Mouse (Mus musculus) heart, embryonic 11.5 days (tissue): ENCODE measurements around the gene Rsph10b. TPM values are rescaled to one million over a fixed set of nuclear protein-coding genes. Genes with fewer than 3 reads are reported as not detected.

Source experiments
- ATAC-seq: fragments of 200-750 bp; cut with Nextera tagmentation; replicated peaks from 2 replicates; pipeline ENCODE4 v1.8.0; 2017; ENCODE audit warnings: moderate library complexity; ENCODE audit not compliant: insufficient number of reproducible peaks, low FRiP score, low TSS enrichment
- H3K27ac ChIP-seq: fragments of 300-500 bp; sonication (generic); 2 replicates; pipeline ENCODE4 v1.5.1; 2014; ENCODE audit warnings: mild to moderate bottlenecking, low read depth, low read length
- H3K27me3 ChIP-seq: fragments of 300-500 bp; sonication (generic); 2 replicates; pipeline ENCODE4 v1.6.1; 2014; ENCODE audit warnings: mild to moderate bottlenecking, low read length, mixed read lengths; ENCODE audit not compliant: control insufficient read depth, insufficient read depth
- H3K36me3 ChIP-seq: fragments of 300-500 bp; sonication (generic); 2 replicates; pipeline ENCODE4 v1.6.1; 2014; ENCODE audit warnings: mild to moderate bottlenecking, low read length, moderate library complexity, mixed read lengths; ENCODE audit not compliant: control insufficient read depth, insufficient read depth
- H3K4me1 ChIP-seq: fragments of 300-500 bp; sonication (generic); 2 replicates; pipeline ENCODE4 v1.6.1; 2014; ENCODE audit warnings: low read length; ENCODE audit not compliant: control insufficient read depth, insufficient read depth
- H3K4me2 ChIP-seq: fragments of 300-500 bp; sonication (generic); 2 replicates; pipeline ENCODE4 v1.6.1; 2014; ENCODE audit warnings: mild to moderate bottlenecking, moderate library complexity
- H3K4me3 ChIP-seq: fragments of 300-500 bp; sonication (generic); 2 replicates; pipeline ENCODE4 v1.5.1; 2014; ENCODE audit warnings: low read depth, low read length
- H3K9ac ChIP-seq: fragments of 300-500 bp; sonication (generic); 2 replicates; pipeline ENCODE4 v1.6.1; 2014; ENCODE audit warnings: mild to moderate bottlenecking, low read depth, low read length, moderate library complexity
- H3K9me3 ChIP-seq: fragments of 300-500 bp; sonication (generic); replicated peaks from 2 replicates; pipeline ENCODE4 v1.6.1; 2016; ENCODE audit warnings: low read length; ENCODE audit not compliant: control insufficient read depth
- WGBS: fragments of 180-500 bp; shearing (Covaris S2); extraction: QIAGEN DNeasy Blood & Tissue Kit; methylation state at CpG from one replicate; pipeline ENCODE4 v1.1.7; 2014; ENCODE audit not compliant: insufficient replicate concordance; 5-methylcytosine and 5-hydroxymethylcytosine counted together
- polyA plus RNA-seq: library from polyadenylated mRNA; unstranded; fragments of >200 nt; fragmentation: Nextera tagmentation; extraction: Ambion mirVana; gene quantifications from 2 replicates; pipeline ENCODE4 v1.2.1, GENCODE M21; 2014

Rsph10b gene
- polyA plus RNA-seq, 1 experiment from 2014 or later = 0.43 TPM

DNA sequence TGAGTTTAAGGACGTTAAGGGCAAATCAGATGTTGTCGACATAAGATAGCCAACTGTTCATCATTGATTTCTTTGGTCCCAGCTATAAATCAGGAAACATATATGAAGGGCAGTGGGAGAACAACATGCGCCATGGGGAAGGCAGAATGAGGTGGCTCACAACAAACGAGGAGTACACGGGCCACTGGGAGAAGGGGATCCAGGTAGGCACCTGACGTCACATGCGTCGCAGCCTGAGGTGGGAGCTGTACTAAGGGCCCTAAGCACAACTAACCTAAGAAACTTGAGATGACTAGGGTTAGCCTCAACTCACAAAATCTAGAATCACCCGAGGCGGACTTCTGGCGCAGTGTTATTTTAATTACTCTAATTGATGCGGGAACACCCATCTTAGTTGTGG lies 15.5 kb downstream of the Rsph10b start:
- Histone ChIP-seq H3K4me1 (no peaks in the 10 kb centered on the region), H3K27me3 (no peaks in the 10 kb centered on the region), H3K9me3 (no peaks in the 10 kb centered on the region), H3K36me3 (no peaks in the 10 kb centered on the region), H3K4me3 (no peak overlapping the region), H3K27ac (no peak overlapping the region), H3K9ac (no peak overlapping the region), H3K4me2 (no peak overlapping the region)
- ATAC-seq = no peak
- 85% methylated on average over 12 of the region's 12 CpGs for WGBS

DNA sequence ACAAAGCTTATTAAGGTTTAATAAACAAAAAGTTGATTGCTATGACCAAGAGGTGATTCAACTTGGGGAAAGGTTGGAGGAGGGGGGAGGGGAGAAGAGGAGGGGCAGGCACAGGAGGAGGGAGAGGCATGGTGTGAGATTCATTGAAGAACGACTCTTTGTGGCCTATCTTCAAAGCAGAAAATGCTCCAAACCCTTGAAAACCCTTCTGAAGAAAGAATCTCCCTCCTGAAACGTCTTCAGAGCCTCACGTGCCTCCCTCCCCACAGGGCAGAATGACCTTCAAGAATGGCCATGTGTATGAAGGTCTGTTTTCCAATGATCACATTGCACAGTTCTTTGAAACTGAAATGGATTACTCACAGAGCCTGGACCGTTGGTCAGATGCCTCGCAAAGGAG lies 17.2 kb downstream of the Rsph10b start:
- Histone ChIP-seq H3K4me2 (no peak overlapping the region), H3K27me3 (no peaks in the 10 kb centered on the region), H3K36me3 (no peaks in the 10 kb centered on the region), H3K27ac (no peak overlapping the region), H3K4me3 (no peak overlapping the region), H3K9me3 (no peaks in the 10 kb centered on the region), H3K4me1 (no peaks in the 10 kb centered on the region), H3K9ac (no peak overlapping the region)
- ATAC-seq = no peak
- WGBS = 40% methylated on average over 5 of the region's 5 CpGs

DNA sequence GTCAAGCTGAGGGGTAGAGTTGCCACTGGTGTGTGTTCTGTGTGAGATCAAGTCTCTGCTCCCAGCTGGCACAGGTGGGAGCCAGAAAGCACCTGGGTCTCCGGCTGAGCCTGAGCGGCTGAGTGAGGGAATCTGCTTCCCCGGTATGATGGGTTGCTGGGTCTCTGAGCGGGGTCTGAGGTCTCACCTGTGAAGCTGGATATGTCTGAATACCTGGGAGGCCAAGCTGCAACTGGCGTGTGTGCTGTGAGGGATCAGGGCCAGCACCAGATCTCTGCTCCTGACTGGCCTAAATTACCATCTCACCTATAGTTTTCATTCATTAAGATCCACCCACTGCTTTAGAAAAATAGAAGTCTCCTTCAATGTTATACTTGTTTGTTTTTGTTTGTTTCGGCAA lies 24.3 kb downstream of the Rsph10b start:
- Histone ChIP-seq H3K27ac (no peak overlapping the region), H3K9me3 (no peaks in the 10 kb centered on the region), H3K4me1 (no peaks in the 10 kb centered on the region), H3K4me3 (no peak overlapping the region), H3K9ac (no peak overlapping the region), H3K36me3 (no peaks in the 10 kb centered on the region), H3K4me2 (no peak overlapping the region), H3K27me3 (no peaks in the 10 kb centered on the region)
- no peak for ATAC-seq
- WGBS = 81% methylated on average over 6 of the region's 6 CpGs

DNA sequence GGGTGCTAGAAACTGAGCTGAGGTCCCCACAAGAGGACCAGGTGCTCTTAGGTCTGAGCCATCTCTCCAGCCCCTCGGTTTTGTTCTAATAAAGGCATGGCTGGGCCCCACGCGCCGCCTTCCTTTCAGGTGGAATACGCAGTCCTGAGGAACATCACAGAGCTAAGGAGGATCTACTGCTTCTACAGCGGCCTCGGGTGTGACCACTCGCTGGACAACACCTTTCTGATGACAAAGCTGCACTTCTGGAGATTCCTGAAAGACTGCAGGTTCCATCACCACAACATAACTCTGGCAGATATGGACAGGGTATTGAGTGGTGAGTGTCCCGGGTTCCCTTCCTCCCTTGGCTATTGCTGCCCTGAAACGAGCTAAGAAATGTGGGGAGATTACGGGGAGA lies 26.7 kb downstream of the Rsph10b start:
- 86% methylated on average over 11 of the region's 11 CpGs for WGBS
- Histone ChIP-seq H3K36me3 (no peaks in the 10 kb centered on the region), H3K4me1 (no peaks in the 10 kb centered on the region), H3K9me3 (no peaks in the 10 kb centered on the region), H3K9ac (no peak overlapping the region), H3K27me3 (no peaks in the 10 kb centered on the region), H3K4me3 (no peak overlapping the region), H3K4me2 (no peak overlapping the region), H3K27ac (no peak overlapping the region)
- no peak for ATAC-seq

DNA sequence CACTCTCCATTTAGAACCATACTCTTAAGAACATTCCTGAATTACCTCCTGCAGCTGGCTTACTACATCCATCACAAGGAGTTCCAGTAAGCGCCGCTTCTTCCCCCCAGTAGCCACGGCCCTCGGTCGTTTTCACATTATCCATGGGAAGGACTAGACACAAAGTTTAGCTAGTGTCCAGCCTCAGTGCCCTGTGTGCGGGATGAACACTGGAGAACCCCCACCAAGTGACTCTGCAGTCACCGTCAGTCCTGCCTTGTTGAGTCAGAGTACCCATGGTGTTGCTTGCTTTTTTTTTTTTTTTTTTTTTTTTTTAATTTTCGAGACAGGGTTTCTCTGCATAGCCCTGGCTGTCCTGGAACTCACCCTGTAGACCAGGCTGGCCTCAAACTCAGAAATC lies 28.3 kb downstream of the Rsph10b start:
- H3K4me1 ChIP-seq = no peaks in the 10 kb centered on the region
- H3K9ac ChIP-seq = no peak overlapping the region
- no peak for ATAC-seq
- H3K4me2 ChIP-seq = no peak overlapping the region
- H3K4me3 ChIP-seq = no peak overlapping the region
- no peaks in the 10 kb centered on the region for H3K27me3 ChIP-seq
- WGBS = 81% methylated on average over 8 of the region's 8 CpGs
- H3K27ac ChIP-seq = no peak overlapping the region
- H3K9me3 ChIP-seq = no peaks in the 10 kb centered on the region
- no peaks in the 10 kb centered on the region for H3K36me3 ChIP-seq

DNA sequence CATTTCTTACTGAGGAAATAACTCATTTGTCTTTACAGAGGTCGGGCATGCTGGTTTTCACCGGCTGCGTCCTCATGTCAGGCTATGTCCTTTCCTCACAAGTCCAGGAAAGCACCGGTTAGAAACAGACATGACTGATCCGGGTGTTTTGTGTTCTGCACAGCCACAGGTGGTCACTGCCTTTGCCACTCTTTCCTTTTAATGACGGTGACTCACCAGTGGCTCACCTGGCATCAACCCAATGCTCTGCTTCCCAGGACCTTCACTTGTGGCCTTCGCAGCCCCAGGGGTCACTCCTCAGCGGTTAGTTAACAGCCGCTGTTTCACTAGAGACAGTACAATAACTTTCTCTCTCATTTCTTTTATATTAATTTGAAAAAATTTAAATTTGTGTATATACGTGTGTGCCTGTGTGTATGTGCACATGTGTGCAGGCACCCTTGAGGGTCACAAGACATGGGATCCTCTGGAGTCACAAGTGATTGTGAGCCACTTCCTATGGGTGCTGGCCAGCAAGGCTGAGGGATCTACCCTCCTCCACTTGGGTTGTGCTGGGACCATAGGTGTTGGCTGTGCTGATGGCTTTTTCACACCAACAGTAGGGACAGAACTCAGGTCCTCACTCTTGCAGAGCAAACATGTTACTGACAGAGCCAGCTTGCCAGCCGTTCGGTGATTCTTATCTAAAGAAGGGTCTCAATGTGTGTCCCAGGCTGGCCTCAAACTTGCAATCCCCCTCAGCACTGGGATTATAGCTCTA lies 32.9 kb downstream of the Rsph10b start:
- WGBS = 81% methylated on average over 12 of the region's 12 CpGs

DNA sequence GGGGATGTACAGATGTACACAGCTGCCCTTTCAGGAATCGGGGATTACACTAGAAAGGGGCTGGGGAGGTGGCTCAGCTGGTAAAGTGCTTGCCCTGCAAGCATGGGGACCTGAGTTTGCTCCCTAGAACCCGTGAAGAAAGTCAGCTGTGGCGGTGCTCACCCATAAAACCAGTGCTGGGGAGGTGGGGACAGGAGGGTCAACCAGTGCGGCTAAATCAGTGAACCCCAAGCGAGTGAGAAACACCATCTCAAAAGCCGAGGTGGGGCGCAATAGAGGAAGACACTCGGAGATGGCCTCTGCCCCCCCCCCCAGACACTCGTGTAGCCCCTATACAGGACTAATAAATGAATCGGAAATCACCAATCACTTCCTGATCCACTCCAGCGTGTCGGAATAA lies 33.8 kb downstream of the Rsph10b start:
- H3K4me3 ChIP-seq = no peak overlapping the region
- H3K27me3 ChIP-seq = no peaks in the 10 kb centered on the region
- H3K4me2 ChIP-seq = no peak overlapping the region
- no peaks in the 10 kb centered on the region for H3K36me3 ChIP-seq
- no peak overlapping the region for H3K9ac ChIP-seq
- H3K9me3 ChIP-seq = no peaks in the 10 kb centered on the region
- WGBS = 79% methylated on average over 12 of the region's 12 CpGs
- H3K27ac ChIP-seq = no peak overlapping the region
- ATAC-seq = no peak
- H3K4me1 ChIP-seq = no peaks in the 10 kb centered on the region

More for the DNA sequence above, 32.9 kb downstream of the Rsph10b start:
- no peaks in the 10 kb centered on the region for H3K27me3 ChIP-seq
- no peak for ATAC-seq
- no peaks in the 10 kb centered on the region for H3K9me3 ChIP-seq
- H3K4me1 ChIP-seq = no peaks in the 10 kb centered on the region
- no peak overlapping the region for H3K4me3 ChIP-seq
- no peaks in the 10 kb centered on the region for H3K36me3 ChIP-seq
- no peak overlapping the region for H3K27ac ChIP-seq
- H3K9ac ChIP-seq = no peak overlapping the region
- H3K4me2 ChIP-seq = no peak overlapping the region

DNA sequence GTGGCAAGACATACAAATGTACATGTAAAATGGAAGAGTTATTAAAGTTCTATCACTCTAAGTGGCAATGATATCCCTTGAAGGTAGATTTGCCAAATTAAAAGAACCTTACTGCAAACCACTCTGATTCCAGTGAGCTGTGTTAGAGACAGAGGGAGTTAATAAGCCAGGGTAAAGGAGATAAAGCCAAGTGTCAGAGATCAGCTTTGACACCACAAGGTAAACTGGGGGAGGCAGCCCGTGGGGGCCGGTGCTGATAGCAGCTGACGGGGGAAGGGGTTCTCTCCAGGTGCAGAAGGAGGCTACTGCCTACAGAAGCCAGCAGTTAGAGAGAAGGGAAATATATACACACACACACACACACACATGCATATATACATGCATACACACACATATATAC lies 39.8 kb downstream of the Rsph10b start:
- WGBS = 14% methylated on average over 3 of the region's 3 CpGs

More for the DNA sequence above, 39.8 kb downstream of the Rsph10b start:
- Histone ChIP-seq H3K4me3 (no peak overlapping the region), H3K9ac (no peak overlapping the region), H3K27ac (no peak overlapping the region), H3K4me1 (0 out of 2 replicates have a peak, but pooled peaks cover 4% of the 10 kb centered on the region), H3K27me3 (no peaks in the 10 kb centered on the region), H3K9me3 (no peaks in the 10 kb centered on the region), H3K4me2 (no peak overlapping the region), H3K36me3 (no peaks in the 10 kb centered on the region)
- ATAC-seq = no peak
